ENCODE assay signal across 34 mouse cellular contexts in genomic region chr8:110185538-110185937, GRCm38 (mm10). TPM values are rescaled to one million over a fixed set of nuclear protein-coding genes. Genes with fewer than 3 reads are reported as not detected.
"Had no signal": no experiment of that assay in that cellular context is flagged by ENCODE, and none has a peak within 500 bp of the region (broad histone marks: within the 10 kb centered on the region; RNA-seq: fewer than 3 reads in every experiment).

No protein-coding gene starts in this region.

- H3K9me3 ChIP-seq: limb, embryonic 10.5 days; limb, embryonic 12.5 days; limb, embryonic 13.5 days; limb, embryonic 15.5 days; liver, embryonic 12.5 days; liver, embryonic 13.5 days; liver, embryonic 15.5 days; lung, embryonic 15.5 days; megakaryocyte, embryonic 14.5 days; midbrain, embryonic 10.5 days; midbrain, embryonic 12.5 days; midbrain, embryonic 13.5 days; midbrain, embryonic 15.5 days had no signal

- H3K27me3 ChIP-seq: limb, embryonic 15.5 days; liver, embryonic 12.5 days; liver, embryonic 13.5 days; liver, embryonic 15.5 days; lung, embryonic 15.5 days; midbrain, embryonic 12.5 days; midbrain, embryonic 13.5 days; midbrain, embryonic 15.5 days had no signal

- H3K27ac ChIP-seq: limb, embryonic 10.5 days; limb, embryonic 12.5 days; limb, embryonic 13.5 days; limb, embryonic 15.5 days; liver, embryonic 12.5 days; liver, embryonic 13.5 days; liver, embryonic 14.5 days; liver, embryonic 15.5 days; lung, embryonic 15.5 days; macrophage; midbrain, embryonic 10.5 days; midbrain, embryonic 12.5 days; midbrain, embryonic 13.5 days; midbrain, embryonic 15.5 days had no signal

- H3K4me1 ChIP-seq: limb, embryonic 15.5 days; liver, embryonic 12.5 days; liver, embryonic 13.5 days; liver, embryonic 15.5 days; lung, embryonic 15.5 days had no signal

- H3K36me3 ChIP-seq: limb, embryonic 10.5 days; limb, embryonic 12.5 days; limb, embryonic 13.5 days; limb, embryonic 15.5 days; liver, embryonic 12.5 days; liver, embryonic 13.5 days; liver, embryonic 15.5 days; lung, embryonic 15.5 days; midbrain, embryonic 10.5 days; midbrain, embryonic 12.5 days; midbrain, embryonic 13.5 days; midbrain, embryonic 15.5 days had no signal

- H3K9ac ChIP-seq: limb, embryonic 12.5 days; limb, embryonic 13.5 days; limb, embryonic 15.5 days; liver, embryonic 12.5 days; liver, embryonic 13.5 days; liver, embryonic 14.5 days; liver, embryonic 15.5 days; liver, postnatal 0 days; lung, embryonic 14.5 days; lung, embryonic 15.5 days; midbrain, embryonic 12.5 days; midbrain, embryonic 13.5 days; midbrain, embryonic 15.5 days had no signal

- H3K4me2 ChIP-seq: limb, embryonic 12.5 days; limb, embryonic 13.5 days; limb, embryonic 15.5 days; liver, embryonic 11.5 days; liver, embryonic 12.5 days; liver, embryonic 13.5 days; liver, embryonic 15.5 days; lung, embryonic 14.5 days; lung, embryonic 15.5 days; midbrain, embryonic 11.5 days; midbrain, embryonic 12.5 days; midbrain, embryonic 13.5 days; midbrain, embryonic 15.5 days had no signal

- DNase-seq: left cerebral cortex, postnatal 4 days; liver; liver, embryonic 13.5 days; liver, postnatal 0 days; lung, adult 18-20 months; lung, adult 2 months; lung, embryonic 14.5 days; lung, postnatal 10 days; lung, postnatal 14 days; lung, postnatal 36 days; lung, postnatal 4 days had no signal

- H3K4me3 ChIP-seq: limb, embryonic 10.5 days; limb, embryonic 12.5 days; limb, embryonic 13.5 days; limb, embryonic 15.5 days; liver, embryonic 12.5 days; liver, embryonic 13.5 days; liver, embryonic 15.5 days; lung, embryonic 15.5 days; megakaryocyte, embryonic 14.5 days; midbrain, embryonic 10.5 days; midbrain, embryonic 12.5 days; midbrain, embryonic 13.5 days; midbrain, embryonic 15.5 days; myocyte had no signal

RNA-seq across cellular contexts. Expression of gene Calb2, which starts 17.5 kb away (rescaled TPM):
- total RNA-seq: liver, adult 2 months; megakaryocyte progenitor cell, adult 5-6 weeks; megakaryocyte, adult 5-6 weeks; megakaryocyte-erythroid progenitor cell, adult 5-6 weeks; monocyte, adult 5-6 weeks had no signal
- polyA plus RNA-seq: liver, adult 2 months; liver, embryonic 12.5 days; liver, embryonic 13.5 days; liver, embryonic 14.5 days; liver, embryonic 15.5 days; liver, embryonic 16.5 days; liver, postnatal 0 days; lung, adult 2 months; macrophage; myocyte had no signal
